ENCODE assay signal across 8 mouse cellular contexts in the genomic region with DNA sequence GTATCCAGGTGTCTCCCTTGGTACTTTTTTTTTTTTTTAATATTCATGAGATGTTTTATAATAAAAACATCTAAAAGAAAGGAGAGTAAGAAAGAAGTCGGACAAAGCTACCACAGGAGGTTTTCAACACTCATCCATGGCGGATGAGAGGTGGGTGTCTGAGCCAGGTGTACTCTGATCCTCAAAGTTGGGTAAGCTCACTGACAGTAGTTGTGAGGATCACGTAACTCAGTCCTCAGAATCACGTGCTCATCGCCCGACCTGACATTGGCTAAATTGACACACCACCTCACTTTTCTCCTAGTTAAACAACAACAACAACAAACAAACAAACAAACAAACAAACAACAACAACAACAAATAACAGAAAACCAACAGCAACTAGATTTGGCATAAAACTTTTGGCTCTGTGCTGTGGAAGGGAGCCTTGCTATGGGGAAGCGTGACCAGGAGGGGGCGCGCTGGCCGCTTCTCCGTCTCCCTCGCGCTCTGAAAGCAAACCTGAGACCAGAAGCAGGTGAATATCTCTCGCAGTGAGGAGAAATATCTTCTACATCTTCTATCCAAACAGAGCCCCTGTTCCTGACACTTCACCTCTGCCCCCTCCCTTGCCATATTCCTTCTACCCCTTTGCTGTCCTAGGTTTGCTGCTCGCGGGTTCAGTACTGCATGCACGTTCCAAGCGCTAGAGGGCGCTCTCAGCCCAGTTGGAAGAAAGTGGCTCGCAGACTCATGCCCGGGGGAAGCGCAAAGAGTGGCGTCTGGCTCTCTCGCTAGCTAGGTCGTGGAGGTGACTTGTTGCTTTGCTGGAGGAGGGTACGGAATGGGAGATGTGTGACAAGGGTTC. TPM values are rescaled to one million over a fixed set of nuclear protein-coding genes. Genes with fewer than 3 reads are reported as not detected.
DNase-seq lines count a peak whose midpoint lies in the region; ATAC-seq and TF ChIP-seq lines count a peak whose summit lies in the region.

No protein-coding gene starts in this region.

- no peaks in the 10 kb centered on the region for H3K9me3 ChIP-seq in embryonic facial prominence, embryonic 13.5 days
- H3K9me3 ChIP-seq in limb, embryonic 13.5 days: no peaks in the 10 kb centered on the region
- H3K9me3 ChIP-seq in midbrain, postnatal 0 days (ENCODE audit: low read length): no peaks in the 10 kb centered on the region

- intact Hi-C loops in heart, adult 2 months (cut with DNase I): loop anchor here (1.0 to 5.0 kb wide), 4 partner anchors 160 to 325 kb away; no protein-coding TSS in a partner anchor

- DNase-seq in 3134 (ENCODE audit: extremely low read depth, insufficient read length, low spot score): peak; percentile 65
- DNase-seq in adrenal gland, postnatal 36 days: peak; percentile 89 to 92
- DNase-seq in heart, adult 2 months: peak; percentile 85 to 91
- peak; percentile 81 to 92 for DNase-seq in kidney, adult 8-10 months
- DNase-seq in midbrain, postnatal 0 days (ENCODE audit: low spot score): peak; percentile 88
- peak; percentile 61 to 78 for DNase-seq in spleen, postnatal 14 days (ENCODE audit: low spot score in 2 of 2)

- peak overlapping the region; percentile 60 for H3K4me2 ChIP-seq in embryonic facial prominence, embryonic 13.5 days
- peak overlapping the region; percentile 71 for H3K4me2 ChIP-seq in limb, embryonic 13.5 days (replicated peaks)
- H3K4me2 ChIP-seq in midbrain, postnatal 0 days (ENCODE audit: low read depth, low read length, poor library complexity, severe bottlenecking): peak overlapping the region; percentile 61

- 8% methylated on average over 26 of the region's 26 CpGs for WGBS in embryonic facial prominence, embryonic 13.5 days
- WGBS in heart, adult 2 months: 8% methylated on average over 26 of the region's 26 CpGs
- WGBS in limb, embryonic 13.5 days: 10% methylated on average over 26 of the region's 26 CpGs
- WGBS in midbrain, postnatal 0 days: 10% methylated on average over 26 of the region's 26 CpGs

- no peak for TF ChIP-seq POLR2A in heart, adult 2 months (IDR thresholded peaks at IDR 0.05; ENCODE audit: insufficient read depth, low read depth, low read length)

- peak; percentile 62; the same call in 1 of the 2 replicates for ATAC-seq in embryonic facial prominence, embryonic 13.5 days (ENCODE audit: insufficient number of reproducible peaks, insufficient read depth, low FRiP score, low TSS enrichment, low read depth)
- peak; percentile 84 for ATAC-seq in limb, embryonic 13.5 days (ENCODE audit: low FRiP score, low read depth)
- peak; percentile 86 for ATAC-seq in midbrain, postnatal 0 days (ENCODE audit: low FRiP score)

- no peak overlapping the region; the same call in 1 of the 2 replicates for H3K9ac ChIP-seq in embryonic facial prominence, embryonic 13.5 days
- no peak overlapping the region for H3K9ac ChIP-seq in heart, adult 2 months (ENCODE audit: low read depth, low read length)
- no peak overlapping the region; the same call in 1 of the 2 replicates for H3K9ac ChIP-seq in limb, embryonic 13.5 days
- no peak overlapping the region for H3K9ac ChIP-seq in midbrain, postnatal 0 days (replicated peaks; ENCODE audit: low read length, poor library complexity, severe bottlenecking)

- H3K4me1 ChIP-seq in embryonic facial prominence, embryonic 13.5 days: no peaks in the 10 kb centered on the region
- no peaks in the 10 kb centered on the region for H3K4me1 ChIP-seq in heart, adult 2 months (ENCODE audit: control insufficient read depth, insufficient read depth, low read length)
- no peaks in the 10 kb centered on the region for H3K4me1 ChIP-seq in limb, embryonic 13.5 days
- H3K4me1 ChIP-seq in midbrain, postnatal 0 days (ENCODE audit: insufficient read depth, low read length): no peaks in the 10 kb centered on the region

- H3K27me3 ChIP-seq in embryonic facial prominence, embryonic 13.5 days: 0 out of 2 replicates have a peak, but pooled peaks cover 6% of the 10 kb centered on the region
- H3K27me3 ChIP-seq in heart, adult 2 months (ENCODE audit: control insufficient read depth, insufficient read depth, low read length): no peaks in the 10 kb centered on the region
- H3K27me3 ChIP-seq in limb, embryonic 13.5 days: peaks cover 13% of the 10 kb centered on the region
- H3K27me3 ChIP-seq in midbrain, postnatal 0 days (ENCODE audit: insufficient read depth, low read length): peaks cover 6% of the 10 kb centered on the region; the same call in 1 of the 2 replicates

- 0 out of 2 replicates have a peak, but pooled peaks have one; percentile 66 for TF ChIP-seq EP300 in heart, adult 2 months (IDR thresholded peaks at IDR 0.05; ENCODE audit: insufficient read depth, low read depth, low read length)

- TF ChIP-seq CTCF in heart, adult 2 months (IDR thresholded peaks at IDR 0.05): peak; percentile 94
- TF ChIP-seq CTCF in midbrain, postnatal 0 days (IDR thresholded peaks at IDR 0.05): peak; percentile 96

- no peaks in the 10 kb centered on the region for H3K79me2 ChIP-seq in heart, adult 2 months (replicated peaks; ENCODE audit: control insufficient read depth, insufficient read depth, low read length)

- peak overlapping the region; percentile 38 for H3K4me3 ChIP-seq in embryonic facial prominence, embryonic 13.5 days
- H3K4me3 ChIP-seq in heart, adult 2 months: peak overlapping the region; percentile 44; the same call in 1 of the 2 replicates
- peak overlapping the region; percentile 43 for H3K4me3 ChIP-seq in limb, embryonic 13.5 days
- H3K4me3 ChIP-seq in midbrain, postnatal 0 days (ENCODE audit: low read depth, low read length): peak overlapping the region; percentile 31

- no peak overlapping the region for H3K27ac ChIP-seq in embryonic facial prominence, embryonic 13.5 days
- no peak overlapping the region for H3K27ac ChIP-seq in heart, adult 2 months
- no peak overlapping the region for H3K27ac ChIP-seq in limb, embryonic 13.5 days
- no peak overlapping the region for H3K27ac ChIP-seq in midbrain, postnatal 0 days (ENCODE audit: low read depth, low read length)

- no peaks in the 10 kb centered on the region for H3K36me3 ChIP-seq in embryonic facial prominence, embryonic 13.5 days
- no peaks in the 10 kb centered on the region for H3K36me3 ChIP-seq in heart, adult 2 months (ENCODE audit: control insufficient read depth, insufficient read depth, low read length)
- no peaks in the 10 kb centered on the region for H3K36me3 ChIP-seq in limb, embryonic 13.5 days
- no peaks in the 10 kb centered on the region for H3K36me3 ChIP-seq in midbrain, postnatal 0 days (ENCODE audit: insufficient read depth, low read length)

RNA-seq across cellular contexts. Expression of a gene that starts 11.7 kb away (rescaled TPM):
- not detected for total RNA-seq in adrenal gland, postnatal 36 days (2021)
- polyA plus RNA-seq in embryonic facial prominence, embryonic 13.5 days (2015; fragmentation: Nextera tagmentation; extraction: Ambion mirVana): 0.08 and 0.22 TPM in 2 replicates
- total RNA-seq in heart, adult 2 months (2021): not detected
- not detected in 2 replicates for polyA plus RNA-seq in heart, adult 2 months (2012; rRNA removed)
- polyA plus RNA-seq in limb, embryonic 13.5 days (2015; fragmentation: Nextera tagmentation; extraction: Ambion mirVana): 0.04 TPM in 1 of 2 replicates, not detected in the other
- 1.7 and 3.1 TPM in 2 replicates for total RNA-seq in midbrain, postnatal 0 days (2014; rRNA removed)
- polyA plus RNA-seq in midbrain, postnatal 0 days (2015; fragmentation: Nextera tagmentation; extraction: Ambion mirVana): 2.0 and 2.2 TPM in 2 replicates

RNA-seq across cellular contexts. Expression of a gene that starts 31.7 kb away (rescaled TPM):
- total RNA-seq in adrenal gland, postnatal 36 days (2021): 10 to 100 TPM; 30.6 to 39.5 TPM
- polyA plus RNA-seq in embryonic facial prominence, embryonic 13.5 days (2015; fragmentation: Nextera tagmentation; extraction: Ambion mirVana): not detected in 2 replicates
- total RNA-seq in heart, adult 2 months (2021): under 1 TPM; 0.57 to 0.82 TPM
- polyA plus RNA-seq in heart, adult 2 months (2012; rRNA removed): 2.9 and 4.3 TPM in 2 replicates
- 0.06 and 0.14 TPM in 2 replicates for polyA plus RNA-seq in limb, embryonic 13.5 days (2015; fragmentation: Nextera tagmentation; extraction: Ambion mirVana)
- 0.11 TPM in 1 of 2 replicates, not detected in the other for total RNA-seq in midbrain, postnatal 0 days (2014; rRNA removed)
- polyA plus RNA-seq in midbrain, postnatal 0 days (2015; fragmentation: Nextera tagmentation; extraction: Ambion mirVana): 0.06 and 0.07 TPM in 2 replicates

RNA-seq across cellular contexts. Expression of a gene that starts 47.5 kb away (rescaled TPM):
- 10 to 100 TPM; 40.8 to 43.0 TPM for total RNA-seq in adrenal gland, postnatal 36 days (2021)
- 65.7 and 71.6 TPM in 2 replicates for polyA plus RNA-seq in embryonic facial prominence, embryonic 13.5 days (2015; fragmentation: Nextera tagmentation; extraction: Ambion mirVana)
- 10 to 100 TPM; 11.7 to 12.2 TPM for total RNA-seq in heart, adult 2 months (2021)
- polyA plus RNA-seq in heart, adult 2 months (2012; rRNA removed): 16.5 and 24.0 TPM in 2 replicates
- polyA plus RNA-seq in limb, embryonic 13.5 days (2015; fragmentation: Nextera tagmentation; extraction: Ambion mirVana): 67.2 and 75.3 TPM in 2 replicates
- 86.1 and 101 TPM in 2 replicates for total RNA-seq in midbrain, postnatal 0 days (2014; rRNA removed)
- polyA plus RNA-seq in midbrain, postnatal 0 days (2015; fragmentation: Nextera tagmentation; extraction: Ambion mirVana): 107 and 111 TPM in 2 replicates
